Mouse (Mus musculus): ENCODE measurements around the gene Atp2b2. TPM values are rescaled to one million over a fixed set of nuclear protein-coding genes. Genes with fewer than 3 reads are reported as not detected.
A peak's percentile ranks its signal among the peaks of the same experiment; 100 is the strongest.

The Atp2b2 gene
- total and polyA plus RNA-seq, 2 experiments from 2014 or later: 35.4 to 96.3 TPM

DNA sequence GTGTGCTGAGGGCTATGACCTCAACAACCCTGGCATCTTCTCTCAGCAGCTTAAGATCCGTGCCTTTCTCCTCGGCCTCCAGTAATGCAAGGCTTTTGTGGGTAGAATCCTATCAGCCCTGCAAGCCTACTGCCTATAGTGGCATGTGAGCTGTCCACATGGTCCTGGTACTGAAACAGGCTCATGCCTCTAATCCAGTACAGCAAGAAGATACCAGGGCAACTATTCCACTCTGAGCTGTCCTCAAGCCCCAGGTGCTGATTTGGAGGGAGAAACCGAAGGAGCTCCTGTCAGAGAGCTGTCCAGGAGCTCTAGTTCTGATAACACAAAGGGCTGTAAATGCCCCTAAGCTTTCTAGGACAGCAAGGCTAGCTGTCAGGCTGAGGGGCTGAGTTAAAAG is 190.1 kb downstream of the Atp2b2 start:
- no peak for TF ChIP-seq CTCF (IDR thresholded peaks at IDR 0.05)
- WGBS: 16% methylated on average over 3 of the region's 3 CpGs
- peaks cover 2% of the 10 kb centered on the region; the same call in 1 of the 2 replicates for H3K4me1 ChIP-seq (ENCODE audit: insufficient read depth, low read length)

GRCm38 (mm10) chr6:113849819-113850218 is 192.6 kb downstream of the Atp2b2 start:
- TF ChIP-seq CTCF (IDR thresholded peaks at IDR 0.05): no peak
- ATAC-seq (ENCODE audit: low FRiP score): no peak
- no peak overlapping the region for H3K4me3 ChIP-seq (ENCODE audit: low read depth, low read length)
- WGBS: 93% methylated on average over 3 of the region's 3 CpGs
- no peaks in the 10 kb centered on the region for H3K9me3 ChIP-seq (ENCODE audit: low read length)
- DNase-seq (ENCODE audit: low spot score): no peak
- H3K4me1 ChIP-seq (ENCODE audit: insufficient read depth, low read length): peaks cover 2% of the 10 kb centered on the region; the same call in 1 of the 2 replicates
- H3K9ac ChIP-seq (replicated peaks; ENCODE audit: low read length, poor library complexity, severe bottlenecking): no peak overlapping the region
- H3K27ac ChIP-seq (ENCODE audit: low read depth, low read length): no peak overlapping the region
- H3K4me2 ChIP-seq (ENCODE audit: low read depth, low read length, poor library complexity, severe bottlenecking): no peak overlapping the region
- no peaks in the 10 kb centered on the region for H3K36me3 ChIP-seq (ENCODE audit: insufficient read depth, low read length)
- H3K27me3 ChIP-seq (ENCODE audit: insufficient read depth, low read length): no peaks in the 10 kb centered on the region

More for the DNA sequence above, 190.1 kb downstream of the Atp2b2 start:
- Histone ChIP-seq H3K27ac (ENCODE audit: low read depth, low read length) (0 out of 2 replicates have a peak overlapping the region, but pooled peaks have one; percentile 13), H3K27me3 (ENCODE audit: insufficient read depth, low read length) (no peaks in the 10 kb centered on the region), H3K4me3 (ENCODE audit: low read depth, low read length) (no peak overlapping the region), H3K36me3 (ENCODE audit: insufficient read depth, low read length) (no peaks in the 10 kb centered on the region), H3K4me2 (ENCODE audit: low read depth, low read length, poor library complexity, severe bottlenecking) (no peak overlapping the region), H3K9me3 (ENCODE audit: low read length) (no peaks in the 10 kb centered on the region), H3K9ac (replicated peaks; ENCODE audit: low read length, poor library complexity, severe bottlenecking) (no peak overlapping the region)
- peak; percentile 80 for DNase-seq (ENCODE audit: low spot score)
- ATAC-seq (ENCODE audit: low FRiP score): no peak

DNA sequence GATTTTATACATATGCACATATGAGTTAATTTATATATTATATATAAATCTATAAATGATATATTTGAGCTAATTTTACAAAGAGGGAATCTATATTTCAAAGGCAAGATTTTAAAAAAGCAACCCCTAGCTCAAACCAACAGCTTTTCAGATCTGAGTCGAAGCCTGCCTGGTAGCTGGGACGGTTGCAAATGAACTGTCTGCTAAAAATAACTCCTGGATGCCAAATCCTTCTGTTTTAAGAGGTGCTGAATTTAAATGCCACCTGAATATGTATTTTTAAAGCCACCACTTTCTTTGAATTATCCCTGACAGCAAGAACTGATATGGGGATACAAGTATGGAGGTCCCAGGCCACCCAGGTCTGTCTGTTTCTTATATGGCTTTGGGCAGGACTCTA is 193.8 kb downstream of the Atp2b2 start:
- Histone ChIP-seq H3K27me3 (ENCODE audit: insufficient read depth, low read length) (no peaks in the 10 kb centered on the region), H3K9me3 (ENCODE audit: low read length) (no peaks in the 10 kb centered on the region), H3K4me1 (ENCODE audit: insufficient read depth, low read length) (peaks cover 2% of the 10 kb centered on the region; the same call in 1 of the 2 replicates), H3K36me3 (ENCODE audit: insufficient read depth, low read length) (no peaks in the 10 kb centered on the region), H3K27ac (ENCODE audit: low read depth, low read length) (no peak overlapping the region), H3K4me2 (ENCODE audit: low read depth, low read length, poor library complexity, severe bottlenecking) (no peak overlapping the region), H3K9ac (replicated peaks; ENCODE audit: low read length, poor library complexity, severe bottlenecking) (no peak overlapping the region), H3K4me3 (ENCODE audit: low read depth, low read length) (no peak overlapping the region)
- DNase-seq (ENCODE audit: low spot score): no peak
- TF ChIP-seq CTCF (IDR thresholded peaks at IDR 0.05): no peak
- ATAC-seq (ENCODE audit: low FRiP score): no peak
- WGBS: 61% methylated on average over 2 of the region's 2 CpGs

DNA sequence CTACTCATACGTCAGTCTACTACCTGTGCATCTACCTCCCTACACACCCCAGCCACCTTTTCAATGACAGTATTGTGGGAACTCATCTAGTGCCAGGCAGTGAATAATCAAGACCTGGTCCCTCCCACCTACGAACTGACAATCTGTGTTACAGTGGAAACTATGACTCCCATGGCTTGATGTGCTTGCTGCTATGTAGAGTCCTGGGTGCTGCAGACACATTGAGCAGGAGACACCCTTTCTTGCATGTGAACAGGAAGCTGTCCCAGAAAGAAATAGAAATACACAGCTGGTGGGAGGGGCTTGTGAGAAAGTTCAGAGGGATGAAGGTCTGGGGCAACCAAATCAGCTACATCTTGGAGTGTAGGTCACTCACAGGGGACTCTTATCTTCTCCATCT is 195.3 kb downstream of the Atp2b2 start:
- no peak overlapping the region for H3K27ac ChIP-seq (ENCODE audit: low read depth, low read length)
- DNase-seq (ENCODE audit: low spot score) (no peak), ATAC-seq (ENCODE audit: low FRiP score) (no peak)
- no peak overlapping the region for H3K4me2 ChIP-seq (ENCODE audit: low read depth, low read length, poor library complexity, severe bottlenecking)
- H3K4me3 ChIP-seq (ENCODE audit: low read depth, low read length): no peak overlapping the region
- no peak for TF ChIP-seq CTCF (IDR thresholded peaks at IDR 0.05)
- H3K9me3 ChIP-seq (ENCODE audit: low read length): no peaks in the 10 kb centered on the region
- peaks cover 4% of the 10 kb centered on the region; the same call in 1 of the 2 replicates for H3K36me3 ChIP-seq (ENCODE audit: insufficient read depth, low read length)
- no peak overlapping the region for H3K9ac ChIP-seq (replicated peaks; ENCODE audit: low read length, poor library complexity, severe bottlenecking)
- no peaks in the 10 kb centered on the region for H3K27me3 ChIP-seq (ENCODE audit: insufficient read depth, low read length)
- WGBS: 74% methylated on average over 2 of the region's 2 CpGs
- no peaks in the 10 kb centered on the region; the same call in 1 of the 2 replicates for H3K4me1 ChIP-seq (ENCODE audit: insufficient read depth, low read length)

DNA sequence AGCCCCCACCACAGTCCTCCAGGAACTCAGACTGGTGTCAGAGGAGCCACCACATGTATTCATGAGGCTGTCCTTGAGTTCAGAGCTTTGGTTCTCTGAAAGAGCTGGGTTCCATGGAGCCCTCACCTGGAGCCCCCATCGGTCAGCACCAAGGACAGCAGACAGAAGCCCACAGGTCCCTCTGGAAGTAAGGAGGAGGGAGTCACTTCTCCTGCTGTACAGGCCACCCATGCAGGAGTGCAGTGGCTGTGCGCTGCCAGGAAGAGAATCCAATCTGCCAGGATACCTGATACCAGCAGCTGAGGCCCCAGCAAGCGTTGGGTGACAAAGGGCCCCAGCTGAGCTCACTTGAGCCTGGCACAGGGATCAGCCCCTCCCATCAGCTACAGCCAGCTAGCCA is 199.2 kb downstream of the Atp2b2 start:
- TF ChIP-seq CTCF (IDR thresholded peaks at IDR 0.05): no peak
- Histone ChIP-seq H3K4me2 (ENCODE audit: low read depth, low read length, poor library complexity, severe bottlenecking) (no peak overlapping the region), H3K4me1 (ENCODE audit: insufficient read depth, low read length) (no peaks in the 10 kb centered on the region), H3K9me3 (ENCODE audit: low read length) (no peaks in the 10 kb centered on the region), H3K4me3 (ENCODE audit: low read depth, low read length) (no peak overlapping the region), H3K9ac (replicated peaks; ENCODE audit: low read length, poor library complexity, severe bottlenecking) (no peak overlapping the region), H3K27me3 (ENCODE audit: insufficient read depth, low read length) (no peaks in the 10 kb centered on the region), H3K36me3 (ENCODE audit: insufficient read depth, low read length) (peaks cover 18% of the 10 kb centered on the region), H3K27ac (ENCODE audit: low read depth, low read length) (no peak overlapping the region)
- 15% methylated on average over 3 of the region's 3 CpGs for WGBS
- ATAC-seq (ENCODE audit: low FRiP score): no peak
- no peak for DNase-seq (ENCODE audit: low spot score)

- Histone ChIP-seq H3K4me2 (ENCODE audit: low read depth, low read length, poor library complexity, severe bottlenecking) (no peak overlapping the region), H3K27ac (ENCODE audit: low read depth, low read length) (no peak overlapping the region), H3K9ac (replicated peaks; ENCODE audit: low read length, poor library complexity, severe bottlenecking) (no peak overlapping the region), H3K4me1 (ENCODE audit: insufficient read depth, low read length) (no peaks in the 10 kb centered on the region), H3K36me3 (ENCODE audit: insufficient read depth, low read length) (peaks cover 18% of the 10 kb centered on the region), H3K4me3 (ENCODE audit: low read depth, low read length) (no peak overlapping the region), H3K9me3 (ENCODE audit: low read length) (no peaks in the 10 kb centered on the region), H3K27me3 (ENCODE audit: insufficient read depth, low read length) (no peaks in the 10 kb centered on the region)
- 33% methylated on average over 1 of the region's 1 CpGs for WGBS
- ATAC-seq (ENCODE audit: low FRiP score): no peak
- no peak for DNase-seq (ENCODE audit: low spot score)
- TF ChIP-seq CTCF (IDR thresholded peaks at IDR 0.05): peak; percentile 56
These were observed 203.9 kb downstream of the Atp2b2 start for GRCm38 (mm10) chr6:113838493-113838892.

Measured in midbrain, postnatal 0 days (tissue).